Mouse (Mus musculus) adrenal gland, postnatal 36 days (tissue): ENCODE data around the gene Ddx51. TPM values are rescaled to one million over a fixed set of nuclear protein-coding genes. Genes with fewer than 3 reads are reported as not detected.
A peak's percentile ranks its signal among the peaks of the same experiment; 100 is the strongest.

Source experiments
- DNase-seq, 2 experiments: peaks; one replicate each; pipeline ENCODE4 v3.0.0; 2021; ENCODE audit warnings: mixed read lengths in 1 of 2
- microRNA-seq: library from miRNA; unstranded; fragments of <30 nt; microRNA quantifications from one replicate; pipeline ENCODE4 v1.2.0, GENCODE M21; 2021
- total RNA-seq, 2 experiments: library from RNA; stranded (reverse); gene quantifications; 2 replicates each; pipeline ENCODE4 v1.2.3; 2021

Gene Ddx51
- total RNA-seq, 2 experiments from 2014 or later, result 20.3 to 22.8 TPM

GRCm38 (mm10) chr5:110659682-110660081 is 6.4 kb downstream of the Ddx51 start:
- DNase-seq, result no peak

- DNase-seq, result no peak
These were observed 10.8 kb downstream of the Ddx51 start for GRCm38 (mm10) chr5:110664041-110664440.

- DNase-seq, result no peak
These were observed 11.6 kb downstream of the Ddx51 start for GRCm38 (mm10) chr5:110664750-110665269.

GRCm38 (mm10) chr5:110665486-110666121 is 12.4 kb downstream of the Ddx51 start:
- DNase-seq, result no peak

GRCm38 (mm10) chr5:110682041-110682440 is 28.8 kb downstream of the Ddx51 start:
- peak in 1 of 2 experiments; percentile 17 for DNase-seq

- no peak for DNase-seq
These were observed 45.4 kb downstream of the Ddx51 start for GRCm38 (mm10) chr5:110698617-110699016.

- peak in 1 of 2 experiments; percentile 8 for DNase-seq
These were observed 50.8 kb downstream of the Ddx51 start for GRCm38 (mm10) chr5:110704004-110704403.

- DNase-seq, result no peak
These were observed 56.0 kb downstream of the Ddx51 start for GRCm38 (mm10) chr5:110709256-110709655.

Small RNA genes lying within 50 kb of the gene (microRNA-seq; reads per million reads assigned to microRNA genes)
- gene Mir7026, result 1.2 reads per million

Other genes with a start within 250 kb of the Ddx51 start
- gene Fbrsl1, start 204.9 kb upstream of the Ddx51 start, total RNA-seq, result 10 to 100 TPM; 65.6 to 68.6 TPM
- under 1 TPM; 0.10 to 0.33 TPM for gene Galnt9, start 109.1 kb upstream of the Ddx51 start, total RNA-seq
- 10 to 100 TPM; 20.7 to 21.1 TPM for gene Noc4l, start within 50 bp of the Ddx51 start, total RNA-seq
- 10 to 100 TPM; 77.2 to 90.5 TPM for gene Ep400, start 117.3 kb downstream of the Ddx51 start, total RNA-seq
- 10 to 100 TPM; 55.4 to 55.5 TPM for gene Pus1, start 127.2 kb downstream of the Ddx51 start, total RNA-seq
- 10 to 100 TPM; 42.5 to 47.1 TPM for gene Ulk1, start 156.6 kb downstream of the Ddx51 start, total RNA-seq
- gene Hscb, start 186.3 kb downstream of the Ddx51 start, total RNA-seq, result 10 to 100 TPM; 12.7 to 20.7 TPM
- gene Chek2, start 186.5 kb downstream of the Ddx51 start, total RNA-seq, result 1 to 10 TPM; 2.9 to 4.1 TPM
- 10 to 100 TPM; 18.5 to 21.9 TPM for gene Ttc28, start 226.4 kb downstream of the Ddx51 start, total RNA-seq